Mouse (Mus musculus): ENCODE measurements around the gene Arid5a.

Arid5a gene

GRCm38 (mm10) chr1:36293470-36293869 is 14.1 kb upstream of the Arid5a start:
- peak; percentile 48 to 68 for DNase-seq (ENCODE audit: low read depth in 2 of 2, low spot score in 2 of 2)

- peak; percentile 54 to 69 for DNase-seq (ENCODE audit: low read depth in 2 of 2, low spot score in 2 of 2)
Observed at GRCm38 (mm10) chr1:36294402-36294801, 13.1 kb upstream of the Arid5a start.

- peak in 1 of 2 experiments; percentile 59 for DNase-seq (ENCODE audit: low read depth in 2 of 2, low spot score in 2 of 2)
Observed at GRCm38 (mm10) chr1:36296466-36297149, 10.9 kb upstream of the Arid5a start.

GRCm38 (mm10) chr1:36298107-36298506 is 9.4 kb upstream of the Arid5a start:
- DNase-seq (ENCODE audit: low read depth in 2 of 2, low spot score in 2 of 2), result no peak

DNA sequence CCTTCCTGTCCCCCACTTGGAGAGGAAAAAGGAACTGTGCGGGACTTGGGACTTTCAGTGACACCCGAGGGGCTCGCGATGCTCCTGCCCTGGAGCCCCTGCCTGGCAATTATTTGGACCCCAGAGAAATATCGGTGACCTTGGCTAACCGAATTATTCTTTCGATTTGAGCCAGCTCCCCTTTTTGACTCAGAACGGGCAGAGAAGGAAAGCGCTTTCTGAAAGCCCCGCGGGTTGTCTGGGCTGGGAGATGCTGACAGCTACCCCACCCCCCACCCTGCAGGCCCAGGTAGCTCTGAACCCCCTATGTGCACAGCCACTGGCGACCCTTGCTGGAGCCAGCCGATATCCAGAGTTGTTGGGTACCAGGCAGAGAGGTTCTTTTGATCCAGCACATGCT is 8.4 kb upstream of the Arid5a start:
- no peak for DNase-seq (ENCODE audit: low read depth in 2 of 2, low spot score in 2 of 2)

GRCm38 (mm10) chr1:36299676-36300075 is 7.9 kb upstream of the Arid5a start:
- DNase-seq (ENCODE audit: low read depth in 2 of 2, low spot score in 2 of 2), result no peak

DNA sequence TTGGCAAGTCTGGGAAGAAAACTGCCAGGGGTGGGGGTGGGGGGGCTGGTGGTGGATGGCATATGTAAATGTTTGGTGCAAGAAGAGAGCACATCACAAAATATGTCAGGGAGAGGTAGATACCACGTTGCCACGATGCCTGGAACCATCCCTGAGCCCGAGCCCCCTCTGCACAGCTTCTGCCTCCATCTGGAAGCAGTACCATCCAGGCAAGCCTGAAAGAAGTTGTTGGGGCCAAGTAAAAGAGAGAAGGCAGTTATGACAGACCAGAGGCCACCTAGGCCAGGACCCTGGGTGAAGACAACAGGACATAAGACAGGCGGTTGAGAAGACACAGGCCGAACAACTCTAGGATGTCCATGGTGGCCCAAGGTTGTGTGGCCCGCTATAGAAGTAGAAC is 7.0 kb upstream of the Arid5a start:
- no peak for DNase-seq (ENCODE audit: low read depth in 2 of 2, low spot score in 2 of 2)

- no peak for DNase-seq (ENCODE audit: low read depth in 2 of 2, low spot score in 2 of 2)
Observed at GRCm38 (mm10) chr1:36302273-36302672, 5.3 kb upstream of the Arid5a start.

DNA sequence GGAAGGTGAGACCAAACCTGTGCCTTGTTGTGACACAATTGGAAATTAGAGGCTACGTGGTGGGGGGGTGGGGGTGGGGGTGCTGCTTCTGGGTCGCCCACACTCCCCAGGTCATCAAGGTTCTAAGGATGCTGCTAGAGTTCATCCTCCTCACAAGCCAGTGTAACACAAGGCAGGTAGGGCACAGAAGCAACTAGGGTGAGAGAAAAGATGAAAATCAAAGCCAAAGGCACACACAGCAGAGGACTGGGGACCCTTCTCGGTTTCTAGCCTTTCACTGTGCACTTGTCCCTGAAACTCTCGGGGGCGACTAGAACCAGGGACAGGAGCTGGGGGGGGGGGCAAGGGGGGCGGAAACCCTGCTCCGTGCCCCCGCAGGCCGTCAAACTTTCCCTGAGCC is 4.6 kb upstream of the Arid5a start:
- DNase-seq (ENCODE audit: low read depth in 2 of 2, low spot score in 2 of 2), result no peak

DNA sequence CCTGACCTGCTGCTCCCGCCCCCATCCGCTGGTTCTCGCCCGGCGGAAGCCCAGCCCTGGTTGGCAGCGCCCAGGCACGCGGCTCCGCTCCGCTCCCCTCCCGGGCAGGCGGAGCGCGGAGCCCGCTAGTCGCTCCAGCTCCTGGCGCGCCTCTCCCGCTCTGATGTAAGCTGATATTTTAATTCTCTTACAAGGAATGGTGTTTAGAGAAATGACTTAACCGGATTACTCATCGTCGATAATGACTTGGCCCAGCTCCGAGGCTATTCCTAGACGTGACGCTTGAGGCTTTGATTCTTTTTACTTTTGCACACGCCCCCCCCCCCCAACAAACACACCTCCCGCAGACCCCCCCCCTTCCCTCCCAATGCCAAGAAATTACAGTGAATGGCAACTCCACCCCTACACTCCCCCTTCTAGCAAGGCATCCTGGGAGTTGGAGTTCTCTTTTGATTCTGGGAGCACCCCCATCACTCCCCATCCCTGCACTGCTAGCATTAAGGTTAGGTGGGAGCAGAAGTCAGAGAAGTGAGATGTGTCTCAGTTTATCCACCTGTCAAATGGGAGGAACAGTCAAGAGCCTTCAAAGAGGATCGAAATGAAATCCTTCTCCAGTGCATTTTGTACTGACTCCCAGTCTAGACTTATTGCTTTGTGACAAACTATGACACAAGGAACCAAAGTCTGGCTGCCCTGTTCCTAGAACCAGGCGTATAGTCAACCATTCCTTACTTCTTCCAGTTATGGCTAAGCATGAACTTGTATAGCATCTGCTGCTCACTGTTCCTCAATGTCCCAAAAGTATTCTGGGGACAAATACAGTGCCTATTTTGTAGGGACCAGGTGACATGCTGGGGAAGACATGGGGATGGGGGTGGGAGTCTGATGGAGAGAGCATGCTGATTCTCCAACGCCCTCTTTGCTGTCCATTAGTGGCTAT is 3.9 kb upstream of the Arid5a start:
- no peak for DNase-seq (ENCODE audit: low read depth in 2 of 2, low spot score in 2 of 2)

GRCm38 (mm10) chr1:36304764-36305163 is 2.8 kb upstream of the Arid5a start:
- DNase-seq (ENCODE audit: low read depth in 2 of 2, low spot score in 2 of 2), result no peak

DNA sequence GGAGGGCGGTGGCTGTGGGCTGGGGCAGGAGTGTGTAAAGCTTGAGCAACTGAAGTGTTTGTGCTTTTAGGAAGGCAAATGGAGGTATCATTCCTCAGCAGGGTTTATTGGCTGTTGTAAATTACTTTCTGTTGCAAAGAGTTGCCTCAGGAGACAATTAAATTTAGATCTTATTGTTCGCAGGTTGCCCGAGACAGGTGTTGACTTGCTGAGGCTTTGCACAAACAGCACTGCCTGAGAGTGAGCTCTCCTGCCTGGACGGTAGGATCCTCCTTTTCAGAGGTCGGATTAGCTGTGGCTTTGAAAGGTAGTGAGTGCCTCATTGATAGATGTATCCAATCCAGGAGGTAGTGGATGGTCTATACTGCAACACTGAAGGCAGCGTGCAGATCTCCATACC is 1.4 kb upstream of the Arid5a start:
- no peak for DNase-seq (ENCODE audit: low read depth in 2 of 2, low spot score in 2 of 2)

GRCm38 (mm10) chr1:36307121-36307494 is 425 bp upstream of the Arid5a start:
- DNase-seq (ENCODE audit: low read depth in 2 of 2, low spot score in 2 of 2), result no peak

DNA sequence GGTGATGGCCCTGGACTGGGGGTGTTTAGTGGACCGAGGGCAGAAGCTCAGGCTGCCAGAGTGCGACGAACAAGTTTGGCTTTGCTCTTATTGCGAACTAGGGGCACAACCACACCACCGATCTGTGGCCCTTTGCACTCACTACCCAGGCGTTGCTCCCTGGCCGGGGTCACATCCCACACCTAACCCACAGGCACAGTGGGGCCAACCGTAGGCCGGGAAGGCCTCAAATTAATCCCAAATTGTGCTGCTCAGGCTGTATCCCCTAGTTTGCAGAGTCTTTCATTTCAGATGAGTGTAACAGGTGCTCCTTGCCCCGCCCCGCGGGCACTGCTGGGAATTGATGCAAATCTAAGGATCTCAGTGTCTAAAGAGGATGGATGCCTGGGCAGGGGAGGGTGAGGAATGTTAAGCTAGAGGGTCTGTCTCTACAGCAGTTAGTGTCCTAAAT is 943 bp downstream of the Arid5a start:
- DNase-seq (ENCODE audit: low read depth in 2 of 2, low spot score in 2 of 2), result peak in 1 of 2 experiments; percentile 49

DNA sequence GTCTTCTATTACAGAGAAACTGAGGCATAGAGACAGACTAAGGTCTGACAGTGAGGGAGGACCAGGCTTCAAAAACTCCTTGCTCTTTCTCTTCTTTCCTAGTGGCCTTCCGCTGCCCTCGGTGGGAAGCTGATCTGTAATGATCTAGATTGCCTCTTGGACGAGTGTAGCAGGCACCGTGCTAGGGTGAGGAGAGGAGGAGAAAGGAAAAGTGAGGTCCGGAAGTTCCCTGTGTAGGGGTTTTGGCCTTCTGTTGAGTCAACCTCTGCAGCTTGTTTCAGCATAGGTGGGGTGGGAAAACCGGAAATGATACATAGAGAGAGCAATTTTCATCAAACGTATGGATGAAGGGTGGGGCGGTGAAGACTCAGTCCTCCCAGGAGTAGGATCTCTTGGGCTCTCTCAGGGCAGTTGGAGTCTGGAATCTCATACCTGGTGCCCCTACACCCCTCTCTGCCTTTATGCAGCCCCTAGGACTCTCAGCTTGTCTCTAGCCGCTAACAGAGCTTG is 1.5 kb downstream of the Arid5a start:
- DNase-seq (ENCODE audit: low read depth in 2 of 2, low spot score in 2 of 2), result peak; percentile 44 to 56

- DNase-seq (ENCODE audit: low read depth in 2 of 2, low spot score in 2 of 2), result peak; percentile 84 to 90
Observed at GRCm38 (mm10) chr1:36309498-36309901, 2.0 kb downstream of the Arid5a start.

DNA sequence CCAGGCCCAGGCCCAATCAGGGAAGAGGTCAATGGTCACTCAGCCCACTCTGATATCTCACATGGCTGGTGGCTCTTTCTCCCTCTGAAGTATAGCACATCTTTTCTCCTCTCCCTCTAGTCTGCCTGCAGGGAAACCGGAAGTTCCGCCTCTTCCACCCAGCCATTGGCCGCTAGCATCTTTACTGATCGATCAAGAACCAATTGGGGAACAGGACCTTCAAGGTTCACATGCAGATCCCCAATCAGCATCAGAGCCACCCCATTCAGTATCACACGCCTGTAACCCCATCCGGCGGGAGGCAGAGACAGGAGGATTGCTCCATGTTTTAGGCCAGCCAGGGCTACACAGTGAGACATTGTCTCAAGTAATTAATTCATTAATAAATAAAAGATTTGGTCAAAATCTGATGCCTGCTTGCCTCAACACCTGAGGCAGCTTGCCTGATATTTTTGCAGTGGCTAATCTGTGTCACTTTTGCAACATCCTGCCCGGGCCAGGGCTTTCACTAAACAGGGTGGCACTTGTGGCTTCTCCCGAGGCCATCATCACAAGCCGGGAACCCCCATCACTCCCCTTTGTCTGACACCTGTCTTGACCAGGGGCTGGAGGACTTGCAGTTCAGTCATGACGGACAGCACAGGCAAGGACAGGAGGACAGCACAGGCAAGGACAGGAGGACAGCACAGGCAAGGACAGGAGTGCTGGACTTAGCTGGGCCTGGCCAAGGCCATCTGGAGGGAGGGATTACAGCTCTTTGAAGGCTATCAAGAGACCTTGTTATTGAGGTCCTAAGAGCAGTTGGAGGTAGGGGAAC is 7.6 kb downstream of the Arid5a start:
- DNase-seq (ENCODE audit: low read depth in 2 of 2, low spot score in 2 of 2), result no peak

GRCm38 (mm10) chr1:36315776-36316100 is 8.2 kb downstream of the Arid5a start:
- DNase-seq (ENCODE audit: low read depth in 2 of 2, low spot score in 2 of 2), result no peak

GRCm38 (mm10) chr1:36321164-36321563 is 13.6 kb downstream of the Arid5a start:
- no peak for DNase-seq (ENCODE audit: low read depth in 2 of 2, low spot score in 2 of 2)

GRCm38 (mm10) chr1:36321829-36322573 is 14.5 kb downstream of the Arid5a start:
- no peak for DNase-seq (ENCODE audit: low read depth in 2 of 2, low spot score in 2 of 2)

- no peak for DNase-seq (ENCODE audit: low read depth in 2 of 2, low spot score in 2 of 2)
Observed at GRCm38 (mm10) chr1:36323076-36323475, 15.5 kb downstream of the Arid5a start.

All from CD8-positive naive resting alpha-beta T cell, adult 2 months (primary cell).